Mouse (Mus musculus) cortical plate, adult 2 months (tissue): ENCODE measurements at regions not wholly inside any gene's neighbourhood (a gene's known extent, or its start where the extent isn't known, plus 50 kb on each side); places are given as distances from the start of the nearest gene placed in this dataset.

ENCODE experiments used
- CTCF ChIP-seq: fragments of 200-500 bp; IDR thresholded peaks from 2 replicates; pipeline ENCODE4 v1.5.1; 2011; ENCODE audit warnings: mild to moderate bottlenecking, control low read depth, low read length; ENCODE audit not compliant: insufficient read depth; ENCODE audit errors: extremely low read depth
- POLR2A ChIP-seq: fragments of 200-500 bp; IDR thresholded peaks from 2 replicates; pipeline ENCODE4 v1.6.1; 2011; ENCODE audit warnings: mild to moderate bottlenecking, low read length, control low read depth; ENCODE audit not compliant: insufficient read depth; ENCODE audit errors: extremely low read depth

DNA sequence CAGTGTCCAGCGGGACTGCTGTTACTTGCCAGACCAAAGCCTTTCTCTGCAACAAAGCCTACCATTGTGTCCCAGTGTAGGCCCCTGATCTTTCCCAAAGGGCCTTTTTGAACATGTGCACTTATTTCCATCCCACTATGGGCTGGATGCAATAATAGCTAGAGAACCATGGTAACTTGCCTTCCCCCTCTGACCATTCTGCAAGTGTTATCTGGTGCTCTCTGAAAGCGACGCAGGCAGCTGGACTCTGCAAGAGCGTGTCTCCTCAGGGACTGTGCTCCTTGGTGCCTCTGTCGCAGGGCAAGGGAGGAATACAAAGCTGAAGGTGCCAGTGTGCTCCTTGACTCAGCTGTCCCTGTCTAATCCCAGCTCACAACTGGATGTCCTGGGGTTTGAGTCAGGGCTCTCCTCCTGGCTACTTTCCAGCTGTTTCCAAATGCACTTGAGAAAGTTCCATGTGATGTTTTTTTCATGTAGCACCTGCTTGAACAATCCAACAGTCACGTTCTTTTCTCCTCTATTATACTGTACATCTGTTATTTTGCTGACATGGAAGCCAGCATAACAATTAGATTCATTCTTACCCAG, 112.3 kb upstream of the Marcks start:
- TF ChIP-seq POLR2A (no peak), CTCF (no peak)
